Mouse (Mus musculus): Measurements from ENCODE around the gene Rcbtb2. TPM values are rescaled to one million over a fixed set of nuclear protein-coding genes. Genes with fewer than 3 reads are reported as not detected.

The Rcbtb2 gene
- polyA plus RNA-seq, 1 experiment from 2014 or later: 66.8 TPM

GRCm38 (mm10) chr14:73226849-73227248 is 104.0 kb downstream of the Rcbtb2 start:
- no peak overlapping the region for H3K27ac ChIP-seq (replicated peaks)
- H3K27me3 ChIP-seq: no peaks in the 10 kb centered on the region
- H3K9me3 ChIP-seq: no peaks in the 10 kb centered on the region
- H3K36me3 ChIP-seq: 0 out of 2 replicates have a peak, but pooled peaks cover 3% of the 10 kb centered on the region
- H3K4me3 ChIP-seq: no peak overlapping the region
- no peak for ATAC-seq (ENCODE audit: low FRiP score, low read depth)
- H3K9ac ChIP-seq: no peak overlapping the region
- H3K4me2 ChIP-seq: no peak overlapping the region
- 33% methylated on average over 1 of the region's 1 CpGs for WGBS
- no peaks in the 10 kb centered on the region; the same call in 1 of the 2 replicates for H3K4me1 ChIP-seq (replicated peaks)

- Histone ChIP-seq H3K4me2 (no peak overlapping the region), H3K4me1 (replicated peaks) (peaks cover 9% of the 10 kb centered on the region; the same call in 1 of the 2 replicates), H3K27ac (replicated peaks) (no peak overlapping the region), H3K9ac (no peak overlapping the region), H3K4me3 (no peak overlapping the region), H3K9me3 (no peaks in the 10 kb centered on the region), H3K36me3 (no peaks in the 10 kb centered on the region), H3K27me3 (no peaks in the 10 kb centered on the region)
- ATAC-seq (ENCODE audit: low FRiP score, low read depth): no peak
- WGBS: 26% methylated on average over 5 of the region's 5 CpGs
These were observed 108.6 kb downstream of the Rcbtb2 start for GRCm38 (mm10) chr14:73231286-73231982.

- no peak; the same call in 1 of the 2 replicates for ATAC-seq (ENCODE audit: low FRiP score, low read depth)
- no peak overlapping the region for H3K4me2 ChIP-seq
- H3K4me3 ChIP-seq: no peak overlapping the region
- peak overlapping the region; percentile 48; the same call in 1 of the 2 replicates for H3K27ac ChIP-seq (replicated peaks)
- no peaks in the 10 kb centered on the region for H3K9me3 ChIP-seq
- no peaks in the 10 kb centered on the region for H3K36me3 ChIP-seq
- H3K27me3 ChIP-seq: no peaks in the 10 kb centered on the region
- no peak overlapping the region for H3K9ac ChIP-seq
- peaks cover 20% of the 10 kb centered on the region for H3K4me1 ChIP-seq (replicated peaks)
- WGBS: 21% methylated on average over 2 of the region's 2 CpGs
These were observed 111.7 kb downstream of the Rcbtb2 start for GRCm38 (mm10) chr14:73234468-73235031.

- Histone ChIP-seq H3K9ac (peak within 1 kb of the TSS; percentile 30), H3K4me1 (replicated peaks) (peaks cover 20% of the 10 kb centered on the region), H3K9me3 (no peaks in the 10 kb centered on the region), H3K27ac (replicated peaks) (peak within 1 kb of the TSS; percentile 83), H3K36me3 (no peaks in the 10 kb centered on the region), H3K4me3 (peak within 1 kb of the TSS; percentile 46), H3K4me2 (peak within 1 kb of the TSS; percentile 57), H3K27me3 (no peaks in the 10 kb centered on the region)
- ATAC-seq (ENCODE audit: low FRiP score, low read depth): peak; percentile 85
- under 1% methylated on average over 19 of the region's 19 CpGs for WGBS
These were observed 115.0 kb downstream of the Rcbtb2 start, which contains the start of gene Lpar6 for GRCm38 (mm10) chr14:73237848-73238321. Lpar6 (plus strand) TSS chr14:73237895.

- Histone ChIP-seq H3K36me3 (no peaks in the 10 kb centered on the region), H3K9ac (peak overlapping the region; percentile 30), H3K9me3 (no peaks in the 10 kb centered on the region), H3K4me1 (replicated peaks) (peaks cover 20% of the 10 kb centered on the region), H3K4me3 (peak overlapping the region; percentile 46), H3K4me2 (peak overlapping the region; percentile 57), H3K27me3 (no peaks in the 10 kb centered on the region), H3K27ac (replicated peaks) (peak overlapping the region; percentile 83)
- peak; percentile 86 for ATAC-seq (ENCODE audit: low FRiP score, low read depth)
- WGBS: 1% methylated on average over 20 of the region's 20 CpGs
These were observed 115.8 kb downstream of the Rcbtb2 start for GRCm38 (mm10) chr14:73238498-73239250.

GRCm38 (mm10) chr14:73239291-73239690 is 116.5 kb downstream of the Rcbtb2 start:
- Histone ChIP-seq H3K27me3 (no peaks in the 10 kb centered on the region), H3K4me3 (peak overlapping the region; percentile 46), H3K4me2 (peak overlapping the region; percentile 57), H3K9me3 (no peaks in the 10 kb centered on the region), H3K4me1 (replicated peaks) (peaks cover 18% of the 10 kb centered on the region), H3K9ac (peak overlapping the region; percentile 30), H3K36me3 (no peaks in the 10 kb centered on the region), H3K27ac (replicated peaks) (peak overlapping the region; percentile 83)
- WGBS: 1% methylated on average over 6 of the region's 6 CpGs
- no peak for ATAC-seq (ENCODE audit: low FRiP score, low read depth)

- H3K4me2 ChIP-seq: no peak overlapping the region; the same call in 1 of the 2 replicates
- no peak overlapping the region for H3K27ac ChIP-seq (replicated peaks)
- WGBS: 48% methylated on average over 3 of the region's 3 CpGs
- H3K9me3 ChIP-seq: no peaks in the 10 kb centered on the region
- no peaks in the 10 kb centered on the region for H3K36me3 ChIP-seq
- H3K9ac ChIP-seq: no peak overlapping the region
- H3K4me1 ChIP-seq (replicated peaks): peaks cover 13% of the 10 kb centered on the region
- no peaks in the 10 kb centered on the region for H3K27me3 ChIP-seq
- H3K4me3 ChIP-seq: no peak overlapping the region
- no peak for ATAC-seq (ENCODE audit: low FRiP score, low read depth)
These were observed 117.0 kb downstream of the Rcbtb2 start for GRCm38 (mm10) chr14:73239857-73240256.

- Histone ChIP-seq H3K4me3 (no peak overlapping the region), H3K27me3 (no peaks in the 10 kb centered on the region), H3K36me3 (no peaks in the 10 kb centered on the region), H3K4me2 (no peak overlapping the region), H3K9me3 (no peaks in the 10 kb centered on the region), H3K9ac (no peak overlapping the region), H3K4me1 (replicated peaks) (no peaks in the 10 kb centered on the region), H3K27ac (replicated peaks) (no peak overlapping the region)
- ATAC-seq (ENCODE audit: low FRiP score, low read depth): no peak
- 98% methylated on average over 2 of the region's 2 CpGs for WGBS
These were observed 121.3 kb downstream of the Rcbtb2 start for GRCm38 (mm10) chr14:73244061-73244597.

- Histone ChIP-seq H3K4me2 (no peak overlapping the region), H3K27ac (replicated peaks) (no peak overlapping the region), H3K4me3 (no peak overlapping the region), H3K27me3 (no peaks in the 10 kb centered on the region), H3K36me3 (no peaks in the 10 kb centered on the region), H3K9me3 (no peaks in the 10 kb centered on the region), H3K9ac (no peak overlapping the region), H3K4me1 (replicated peaks) (no peaks in the 10 kb centered on the region)
- ATAC-seq (ENCODE audit: low FRiP score, low read depth): no peak
- WGBS: 98% methylated on average over 2 of the region's 2 CpGs
These were observed 127.2 kb downstream of the Rcbtb2 start for GRCm38 (mm10) chr14:73250056-73250455.

- H3K9me3 ChIP-seq: no peaks in the 10 kb centered on the region
- no peaks in the 10 kb centered on the region for H3K4me1 ChIP-seq (replicated peaks)
- H3K9ac ChIP-seq: no peak overlapping the region
- H3K27me3 ChIP-seq: no peaks in the 10 kb centered on the region
- no peak overlapping the region for H3K4me3 ChIP-seq
- no peak for ATAC-seq (ENCODE audit: low FRiP score, low read depth)
- H3K27ac ChIP-seq (replicated peaks): no peak overlapping the region
- no peaks in the 10 kb centered on the region for H3K36me3 ChIP-seq
- 39% methylated on average over 2 of the region's 2 CpGs for WGBS
- no peak overlapping the region for H3K4me2 ChIP-seq
These were observed 129.4 kb downstream of the Rcbtb2 start for GRCm38 (mm10) chr14:73252276-73252675.

GRCm38 (mm10) chr14:73253453-73254251 is 130.8 kb downstream of the Rcbtb2 start:
- no peak overlapping the region for H3K9ac ChIP-seq
- H3K9me3 ChIP-seq: no peaks in the 10 kb centered on the region

More at GRCm38 (mm10) chr14:73253453-73254251, 130.8 kb downstream of the Rcbtb2 start:
- H3K27me3 ChIP-seq: no peaks in the 10 kb centered on the region
- H3K36me3 ChIP-seq: no peaks in the 10 kb centered on the region
- 31% methylated on average over 6 of the region's 6 CpGs for WGBS
- no peak overlapping the region for H3K27ac ChIP-seq (replicated peaks)
- no peak overlapping the region for H3K4me3 ChIP-seq
- no peak for ATAC-seq (ENCODE audit: low FRiP score, low read depth)
- H3K4me1 ChIP-seq (replicated peaks): no peaks in the 10 kb centered on the region
- H3K4me2 ChIP-seq: no peak overlapping the region

All from hindbrain, embryonic 15.5 days (tissue).